Mouse (Mus musculus): ENCODE measurements around the gene Kcnk10.
"Not testable (repeated sequence)": the region's sequence is repeated elsewhere in the genome, so short reads cannot be mapped to it uniquely, and the experiment has no call there.

Kcnk10 gene

GRCm38 (mm10) chr12:98577861-98578360, at the start of gene Kcnk10:
Gene Kcnk10, minus strand, starts transcription at chr12:98578310.
- in situ Hi-C loops (cut with MboI, MseI) = no loop called here

GRCm38 (mm10) chr12:98627392-98628259, 49.5 kb upstream of the Kcnk10 start, which contains the start of gene Spata7:
Gene Spata7, plus strand, starts transcription at chr12:98628157.
- in situ Hi-C loops (cut with MboI, MseI) = no loop called here

GRCm38 (mm10) chr12:98623266-98623665, 45.2 kb upstream of the Kcnk10 start:
- in situ Hi-C loops (cut with MboI, MseI) = not testable (repeated sequence)

- in situ Hi-C loops (cut with MboI, MseI) = not testable (repeated sequence)
Measured at GRCm38 (mm10) chr12:98620922-98621321, 42.8 kb upstream of the Kcnk10 start.

GRCm38 (mm10) chr12:98619496-98619895, 41.4 kb upstream of the Kcnk10 start:
- in situ Hi-C loops (cut with MboI, MseI) = no loop called here

GRCm38 (mm10) chr12:98615746-98616145, 37.6 kb upstream of the Kcnk10 start:
- in situ Hi-C loops (cut with MboI, MseI) = no loop called here

GRCm38 (mm10) chr12:98614910-98615508, 36.9 kb upstream of the Kcnk10 start:
- in situ Hi-C loops (cut with MboI, MseI) = loop anchor here (5.0 kb wide), 1 partner anchor 158 kb away; no protein-coding TSS in a partner anchor

GRCm38 (mm10) chr12:98610341-98610740, 32.2 kb upstream of the Kcnk10 start:
- in situ Hi-C loops (cut with MboI, MseI) = loop anchor here (5.0 kb wide), 1 partner anchor 153 kb away; no protein-coding TSS in a partner anchor

GRCm38 (mm10) chr12:98606595-98607290, 28.6 kb upstream of the Kcnk10 start:
- in situ Hi-C loops (cut with MboI, MseI) = no loop called here

- in situ Hi-C loops (cut with MboI, MseI) = no loop called here
Measured at GRCm38 (mm10) chr12:98605264-98605663, 27.2 kb upstream of the Kcnk10 start.

GRCm38 (mm10) chr12:98602114-98602513, 24.0 kb upstream of the Kcnk10 start:
- in situ Hi-C loops (cut with MboI, MseI) = no loop called here

- in situ Hi-C loops (cut with MboI, MseI) = no loop called here
Measured at GRCm38 (mm10) chr12:98600861-98601260, 22.8 kb upstream of the Kcnk10 start.

- in situ Hi-C loops (cut with MboI, MseI) = loop anchor here (10.0 kb wide), 1 partner anchor 326 kb away; the partner anchor contains the start of gene Gpr65
Measured at GRCm38 (mm10) chr12:98591016-98591415, 12.9 kb upstream of the Kcnk10 start.

GRCm38 (mm10) chr12:98588573-98588972, 10.5 kb upstream of the Kcnk10 start:
- in situ Hi-C loops (cut with MboI, MseI) = no loop called here

- in situ Hi-C loops (cut with MboI, MseI) = no loop called here
Measured at GRCm38 (mm10) chr12:98585302-98585701, 7.2 kb upstream of the Kcnk10 start.

GRCm38 (mm10) chr12:98575942-98576550, 2.1 kb downstream of the Kcnk10 start:
- in situ Hi-C loops (cut with MboI, MseI) = no loop called here

- in situ Hi-C loops (cut with MboI, MseI) = no loop called here
Measured at GRCm38 (mm10) chr12:98575195-98575887, 2.8 kb downstream of the Kcnk10 start.

GRCm38 (mm10) chr12:98574353-98575194, 3.5 kb downstream of the Kcnk10 start:
- in situ Hi-C loops (cut with MboI, MseI) = no loop called here

- in situ Hi-C loops (cut with MboI, MseI) = no loop called here
Measured at GRCm38 (mm10) chr12:98573317-98574270, 4.5 kb downstream of the Kcnk10 start.
